Mouse (Mus musculus): ENCODE measurements around the gene Crb3. TPM values are rescaled to one million over a fixed set of nuclear protein-coding genes. Genes with fewer than 3 reads are reported as not detected.
"Not testable (repeated sequence)": the region's sequence is repeated elsewhere in the genome, so short reads cannot be mapped to it uniquely, and the experiment has no call there.

Gene Crb3
- polyA plus RNA-seq, 1 experiment from 2014 or later = 50.8 TPM

- 85% methylated on average over 4 of the region's 4 CpGs for WGBS
- no peak overlapping the region for H3K4me3 ChIP-seq (replicated peaks)
- H3K4me2 ChIP-seq = peak overlapping the region; percentile 67
- no peak for ATAC-seq (ENCODE audit: insufficient read depth, low FRiP score, low read depth)
- H3K27me3 ChIP-seq (replicated peaks) = no peaks in the 10 kb centered on the region
- H3K4me1 ChIP-seq = peaks cover 17% of the 10 kb centered on the region
- H3K27ac ChIP-seq = peak overlapping the region; percentile 91; the same call in 1 of the 2 replicates
- H3K36me3 ChIP-seq = peaks cover 10% of the 10 kb centered on the region; the same call in 1 of the 2 replicates
- H3K9ac ChIP-seq = no peak overlapping the region
- no peaks in the 10 kb centered on the region for H3K9me3 ChIP-seq
These were observed 26.1 kb upstream of the Crb3 start for GRCm38 (mm10) chr17:57032854-57033253.

- H3K9ac ChIP-seq = no peak overlapping the region
- H3K9me3 ChIP-seq = no peaks in the 10 kb centered on the region
- H3K4me3 ChIP-seq (replicated peaks) = no peak overlapping the region
- no peaks in the 10 kb centered on the region for H3K36me3 ChIP-seq
- H3K4me2 ChIP-seq = no peak overlapping the region
- H3K27ac ChIP-seq = no peak overlapping the region
- no peak for ATAC-seq (ENCODE audit: insufficient read depth, low FRiP score, low read depth)
- WGBS = 39% methylated on average over 8 of the region's 8 CpGs
- H3K27me3 ChIP-seq (replicated peaks) = no peaks in the 10 kb centered on the region
- H3K4me1 ChIP-seq = no peaks in the 10 kb centered on the region
These were observed 19.9 kb upstream of the Crb3 start for GRCm38 (mm10) chr17:57038978-57039377.

DNA sequence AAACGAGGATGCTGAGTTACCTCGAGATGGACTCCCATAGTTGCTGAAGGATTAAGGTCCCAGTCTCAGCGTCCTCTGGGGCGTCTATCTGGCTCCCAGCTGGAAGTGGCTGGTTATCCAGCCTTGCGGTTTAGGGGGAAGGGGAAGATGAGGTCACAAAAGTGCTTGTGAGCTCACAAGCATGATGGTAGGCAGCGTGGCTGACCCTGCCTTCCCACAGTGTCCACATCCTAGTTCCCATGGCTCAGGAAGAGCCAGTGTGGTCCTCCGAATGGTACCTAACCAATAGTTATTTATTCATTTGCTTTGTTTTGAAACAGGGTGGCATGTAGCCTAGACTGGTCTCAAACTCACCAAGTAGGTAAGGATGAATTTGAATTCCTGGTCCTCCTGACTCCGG is 17.4 kb upstream of the Crb3 start, which contains the start of gene Slc25a41:
Gene Slc25a41, minus strand, starts transcription at position 101 of the 400 bp plus-strand sequence.
- Histone ChIP-seq H3K27me3 (replicated peaks) (no peaks in the 10 kb centered on the region), H3K4me1 (no peaks in the 10 kb centered on the region), H3K4me3 (replicated peaks) (no peak within 1 kb of the TSS), H3K9ac (no peak within 1 kb of the TSS), H3K9me3 (no peaks in the 10 kb centered on the region), H3K36me3 (no peaks in the 10 kb centered on the region), H3K27ac (no peak within 1 kb of the TSS), H3K4me2 (no peak within 1 kb of the TSS)
- no peak for ATAC-seq (ENCODE audit: insufficient read depth, low FRiP score, low read depth)
- WGBS = 75% methylated on average over 8 of the region's 8 CpGs

GRCm38 (mm10) chr17:57047406-57047805 is 11.5 kb upstream of the Crb3 start:
- Histone ChIP-seq H3K4me1 (no peaks in the 10 kb centered on the region), H3K27ac (no peak overlapping the region), H3K4me3 (replicated peaks) (no peak overlapping the region), H3K27me3 (replicated peaks) (no peaks in the 10 kb centered on the region), H3K9ac (no peak overlapping the region), H3K9me3 (no peaks in the 10 kb centered on the region), H3K4me2 (no peak overlapping the region), H3K36me3 (peaks cover 3% of the 10 kb centered on the region; the same call in 1 of the 2 replicates)
- WGBS = 28% methylated on average over 5 of the region's 5 CpGs
- peak; percentile 40 for ATAC-seq (ENCODE audit: insufficient read depth, low FRiP score, low read depth)

DNA sequence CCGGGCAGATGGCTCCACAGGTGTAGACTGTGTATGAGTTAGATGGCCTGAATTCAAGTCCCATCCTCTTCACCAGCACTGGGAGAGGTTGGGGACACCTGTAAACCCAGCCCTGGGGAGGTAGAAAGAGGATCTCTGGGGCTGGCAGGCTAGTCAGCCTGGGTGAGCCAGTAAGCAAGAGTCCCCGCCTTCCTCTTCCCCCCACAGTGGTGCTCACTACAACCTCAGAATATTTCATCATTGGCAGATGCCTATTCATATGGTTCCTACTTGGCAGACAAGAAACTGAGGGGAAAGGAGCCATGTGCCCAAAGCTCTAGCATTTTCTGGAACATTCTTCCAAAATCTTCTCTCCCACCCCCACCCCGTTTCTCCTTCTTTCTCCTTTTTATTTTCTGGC is 10.1 kb upstream of the Crb3 start:
- ATAC-seq (ENCODE audit: insufficient read depth, low FRiP score, low read depth) = no peak
- no peaks in the 10 kb centered on the region for H3K4me1 ChIP-seq
- no peaks in the 10 kb centered on the region for H3K27me3 ChIP-seq (replicated peaks)
- H3K4me3 ChIP-seq (replicated peaks) = no peak overlapping the region
- WGBS = 91% methylated on average over 3 of the region's 3 CpGs
- H3K36me3 ChIP-seq = peaks cover 6% of the 10 kb centered on the region; the same call in 1 of the 2 replicates
- H3K4me2 ChIP-seq = no peak overlapping the region
- no peak overlapping the region for H3K9ac ChIP-seq
- no peaks in the 10 kb centered on the region for H3K9me3 ChIP-seq
- H3K27ac ChIP-seq = no peak overlapping the region

- H3K4me2 ChIP-seq; H3K27me3 ChIP-seq (replicated peaks); H3K9ac ChIP-seq; H3K4me3 ChIP-seq (replicated peaks); H3K36me3 ChIP-seq; H3K27ac ChIP-seq; H3K4me1 ChIP-seq; ATAC-seq (ENCODE audit: insufficient read depth, low FRiP score, low read depth); H3K9me3 ChIP-seq: not testable (repeated sequence)
- 80% methylated on average over 4 of the region's 4 CpGs for WGBS
These were observed 7.2 kb upstream of the Crb3 start for GRCm38 (mm10) chr17:57051679-57052078.

GRCm38 (mm10) chr17:57056246-57056645 is 2.7 kb upstream of the Crb3 start:
- Histone ChIP-seq H3K27me3 (replicated peaks) (peaks cover 2% of the 10 kb centered on the region; the same call in 1 of the 2 replicates), H3K27ac (no peak overlapping the region), H3K9me3 (no peaks in the 10 kb centered on the region), H3K4me2 (no peak overlapping the region), H3K4me1 (peaks cover 12% of the 10 kb centered on the region; the same call in 1 of the 2 replicates), H3K9ac (no peak overlapping the region), H3K36me3 (peaks cover 6% of the 10 kb centered on the region; the same call in 1 of the 2 replicates), H3K4me3 (replicated peaks) (no peak overlapping the region)
- no peak for ATAC-seq (ENCODE audit: insufficient read depth, low FRiP score, low read depth)
- 76% methylated on average over 3 of the region's 3 CpGs for WGBS

GRCm38 (mm10) chr17:57059486-57059977 is 627 bp downstream of the Crb3 start, which contains the start of gene Slc25a23:
Gene Slc25a23 (minus strand): TSS chr17:57059863.
- Histone ChIP-seq H3K4me1 (peaks cover 17% of the 10 kb centered on the region; the same call in 1 of the 2 replicates), H3K27ac (peak within 1 kb of the TSS; percentile 89), H3K36me3 (0 out of 2 replicates have a peak, but pooled peaks cover 3% of the 10 kb centered on the region), H3K9ac (peak within 1 kb of the TSS; percentile 34; the same call in 1 of the 2 replicates), H3K27me3 (replicated peaks) (peaks cover 22% of the 10 kb centered on the region), H3K9me3 (no peaks in the 10 kb centered on the region), H3K4me3 (replicated peaks) (peak within 1 kb of the TSS; percentile 71), H3K4me2 (peak within 1 kb of the TSS; percentile 96)
- whole genome bisulfite sequencing = under 1% methylated on average over 42 of the region's 45 CpGs
- peak; percentile 38; the same call in 1 of the 2 replicates for ATAC-seq (ENCODE audit: insufficient read depth, low FRiP score, low read depth)

- no peak overlapping the region for H3K9ac ChIP-seq
These were observed 1.4 kb downstream of the Crb3 start for GRCm38 (mm10) chr17:57060231-57060801.

DNA sequence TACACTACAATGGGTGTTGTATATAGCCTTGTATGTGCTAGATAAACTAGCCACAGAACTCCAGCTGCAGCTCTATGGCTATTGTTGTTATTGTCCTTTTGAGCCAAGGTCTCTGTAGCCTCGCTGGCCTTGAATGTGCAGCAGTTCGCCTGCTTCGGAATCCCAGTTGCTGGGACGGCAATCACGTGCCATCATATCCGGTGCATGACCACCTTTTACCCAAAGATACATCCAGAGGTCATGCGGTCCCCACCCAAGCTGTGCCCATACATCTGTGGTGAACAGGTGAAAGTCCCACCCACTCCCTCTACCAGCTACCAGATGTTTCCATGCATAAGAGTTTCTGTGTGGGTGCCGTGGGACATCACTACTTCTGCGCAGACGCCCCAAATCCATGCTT is 2.2 kb downstream of the Crb3 start:
- Histone ChIP-seq H3K4me1 (peaks cover 18% of the 10 kb centered on the region), H3K27ac (peak overlapping the region; percentile 89), H3K9me3 (no peaks in the 10 kb centered on the region), H3K27me3 (replicated peaks) (peaks cover 22% of the 10 kb centered on the region), H3K36me3 (0 out of 2 replicates have a peak, but pooled peaks cover 3% of the 10 kb centered on the region), H3K9ac (no peak overlapping the region), H3K4me2 (peak overlapping the region; percentile 96), H3K4me3 (replicated peaks) (peak overlapping the region; percentile 71)
- no peak for ATAC-seq (ENCODE audit: insufficient read depth, low FRiP score, low read depth)
- WGBS = 38% methylated on average over 10 of the region's 10 CpGs

More at GRCm38 (mm10) chr17:57060231-57060801, 1.4 kb downstream of the Crb3 start:
- Histone ChIP-seq H3K4me2 (peak overlapping the region; percentile 96), H3K36me3 (0 out of 2 replicates have a peak, but pooled peaks cover 3% of the 10 kb centered on the region), H3K27me3 (replicated peaks) (peaks cover 22% of the 10 kb centered on the region), H3K4me3 (replicated peaks) (peak overlapping the region; percentile 71), H3K27ac (peak overlapping the region; percentile 89), H3K9me3 (no peaks in the 10 kb centered on the region), H3K4me1 (peaks cover 17% of the 10 kb centered on the region)
- ATAC-seq (ENCODE audit: insufficient read depth, low FRiP score, low read depth) = peak; percentile 83
- WGBS = under 1% methylated on average over 44 of the region's 44 CpGs

DNA sequence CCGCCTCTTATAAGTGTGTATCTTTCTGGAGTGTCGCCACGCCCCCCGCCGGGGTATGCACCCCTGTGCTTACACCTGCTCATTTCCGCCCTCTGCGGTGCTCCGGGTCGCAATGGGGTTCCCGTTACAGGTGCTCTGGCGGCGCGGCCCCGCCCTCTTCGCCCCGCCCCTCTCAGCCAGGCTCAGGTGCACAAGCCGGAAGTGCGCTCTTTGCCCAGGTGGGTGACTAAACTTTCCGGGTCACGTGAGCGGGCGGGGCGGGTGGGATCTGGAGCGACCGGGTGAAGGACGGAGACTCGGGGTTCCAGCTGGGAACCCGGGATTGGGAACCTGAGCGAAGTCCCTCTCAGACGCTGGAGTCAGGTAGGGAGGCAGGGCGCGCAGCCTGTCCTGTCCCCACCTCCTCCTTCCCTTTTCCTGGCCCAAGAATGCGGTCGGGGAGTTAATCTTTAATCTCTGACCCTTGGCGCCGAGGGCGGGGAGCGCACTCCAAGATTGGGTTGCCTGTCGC is 3.2 kb downstream of the Crb3 start:
- Histone ChIP-seq H3K9me3 (no peaks in the 10 kb centered on the region), H3K27ac (peak overlapping the region; percentile 90), H3K36me3 (0 out of 2 replicates have a peak, but pooled peaks cover 3% of the 10 kb centered on the region), H3K4me2 (peak overlapping the region; percentile 46), H3K4me3 (replicated peaks) (peak overlapping the region; percentile 49), H3K27me3 (replicated peaks) (peaks cover 22% of the 10 kb centered on the region), H3K9ac (peak overlapping the region; percentile 33), H3K4me1 (peaks cover 18% of the 10 kb centered on the region)
- WGBS = 2% methylated on average over 39 of the region's 39 CpGs
- peak; percentile 72 for ATAC-seq (ENCODE audit: insufficient read depth, low FRiP score, low read depth)

GRCm38 (mm10) chr17:57062548-57062947 is 3.6 kb downstream of the Crb3 start:
- Histone ChIP-seq H3K9me3 (no peaks in the 10 kb centered on the region), H3K4me1 (peaks cover 18% of the 10 kb centered on the region), H3K9ac (peak overlapping the region; percentile 33), H3K36me3 (0 out of 2 replicates have a peak, but pooled peaks cover 3% of the 10 kb centered on the region), H3K4me2 (peak overlapping the region; percentile 46), H3K27me3 (replicated peaks) (peaks cover 22% of the 10 kb centered on the region), H3K27ac (peak overlapping the region; percentile 90), H3K4me3 (replicated peaks) (peak overlapping the region; percentile 49)
- 2% methylated on average over 22 of the region's 22 CpGs for WGBS
- no peak for ATAC-seq (ENCODE audit: insufficient read depth, low FRiP score, low read depth)

Measured in stomach, embryonic 15.5 days (tissue).